ENCODE assay signal across 7 mouse cellular contexts in the genomic region with DNA sequence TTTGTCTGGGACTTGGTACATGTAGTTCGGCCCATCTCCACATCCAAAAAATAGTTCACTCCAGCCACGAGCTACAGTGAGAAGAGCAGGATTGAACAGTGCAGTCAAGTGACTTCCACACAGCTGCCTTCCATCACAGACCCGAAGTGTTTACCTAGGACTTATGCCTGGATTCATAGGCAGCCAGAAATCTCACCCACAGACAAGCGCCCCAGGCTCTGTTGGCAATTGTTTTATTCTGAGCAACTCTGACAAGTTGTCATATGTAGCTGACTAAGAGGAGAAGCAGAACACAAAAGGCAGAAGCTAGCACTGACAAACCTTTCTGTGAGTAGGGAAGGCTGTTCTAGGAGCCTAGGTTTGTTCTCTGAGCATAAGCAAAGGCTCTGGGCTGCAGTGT. TPM values are rescaled to one million over a fixed set of nuclear protein-coding genes. Genes with fewer than 3 reads are reported as not detected.
DNase-seq lines count a peak whose midpoint lies in the region; ATAC-seq lines count a peak whose summit lies in the region.

No protein-coding gene starts in this region.

- DNase-seq in 3134 (ENCODE audit: extremely low read depth, insufficient read length, low spot score) (peak; percentile 54), NIH3T3 (ENCODE audit: low read depth) (peak; percentile 85)
- DNase-seq in left cerebral cortex, adult 18-20 months (ENCODE audit: low spot score in 2 of 2) = no peak
- DNase-seq in layer of hippocampus, postnatal 25 days (ENCODE audit: extremely low spot score in 1 of 2, low spot score in 1 of 2) = no peak
- DNase-seq in gastrocnemius, adult 8-10 months (ENCODE audit: low spot score in 2 of 2) = no peak

- no peaks in the 10 kb centered on the region for H3K9me3 ChIP-seq in heart, embryonic 13.5 days
- no peaks in the 10 kb centered on the region for H3K9me3 ChIP-seq in lung, embryonic 16.5 days (ENCODE audit: control insufficient read depth, low read length)

- H3K9ac ChIP-seq in heart, embryonic 13.5 days = peak overlapping the region; percentile 94
- peak overlapping the region; percentile 11; the same call in 1 of the 2 replicates for H3K9ac ChIP-seq in lung, embryonic 16.5 days (ENCODE audit: low read length)

- H3K4me3 ChIP-seq in heart, embryonic 13.5 days = peak overlapping the region; percentile 80
- H3K4me3 ChIP-seq in lung, embryonic 16.5 days (ENCODE audit: low read length) = peak overlapping the region; percentile 77

- peaks cover 48% of the 10 kb centered on the region for H3K4me1 ChIP-seq in heart, embryonic 13.5 days
- peaks cover 32% of the 10 kb centered on the region for H3K4me1 ChIP-seq in lung, embryonic 16.5 days (replicated peaks; ENCODE audit: control insufficient read depth, insufficient read depth, low read length)

- H3K36me3 ChIP-seq in heart, embryonic 13.5 days = peaks cover 24% of the 10 kb centered on the region
- H3K36me3 ChIP-seq in lung, embryonic 16.5 days (ENCODE audit: control insufficient read depth, insufficient read depth, low read length) = peaks cover 13% of the 10 kb centered on the region

- no peak for ATAC-seq in heart, embryonic 13.5 days (ENCODE audit: extremely low read depth, insufficient number of reproducible peaks, low FRiP score, low TSS enrichment)
- ATAC-seq in lung, embryonic 16.5 days (ENCODE audit: low read depth) = no peak

- peak overlapping the region; percentile 95 for H3K27ac ChIP-seq in heart, embryonic 13.5 days (replicated peaks)
- H3K27ac ChIP-seq in lung, embryonic 16.5 days (ENCODE audit: low read length) = peak overlapping the region; percentile 23; the same call in 1 of the 2 replicates

- WGBS in heart, embryonic 13.5 days = 46% methylated on average over 4 of the region's 4 CpGs
- 30% methylated on average over 4 of the region's 4 CpGs for WGBS in lung, embryonic 16.5 days

- H3K27me3 ChIP-seq in heart, embryonic 13.5 days (replicated peaks) = no peaks in the 10 kb centered on the region
- no peaks in the 10 kb centered on the region for H3K27me3 ChIP-seq in lung, embryonic 16.5 days (ENCODE audit: control insufficient read depth, insufficient read depth, low read depth, low read length)

- H3K4me2 ChIP-seq in heart, embryonic 13.5 days = peak overlapping the region; percentile 82
- peak overlapping the region; percentile 76 for H3K4me2 ChIP-seq in lung, embryonic 16.5 days (ENCODE audit: low read depth, low read length)

RNA-seq across cellular contexts. Expression of gene Cst3, which starts 2.6 kb away (rescaled TPM):
- polyA plus RNA-seq in heart, embryonic 13.5 days (2015; fragmentation: Nextera tagmentation; extraction: Ambion mirVana) = 753 and 907 TPM in 2 replicates
- 551 and 603 TPM in 2 replicates for polyA plus RNA-seq in lung, embryonic 16.5 days (2015; fragmentation: Nextera tagmentation; extraction: Ambion mirVana)
- total RNA-seq in left cerebral cortex, adult 18-20 months (2021) = 1,000 to 10,000 TPM; 2,004 to 2,127 TPM
- 1,000 to 10,000 TPM; 2,237 to 2,613 TPM for total RNA-seq in layer of hippocampus, postnatal 25 days (2021)
- 100 to 1,000 TPM; 477 to 640 (median 523) TPM for total RNA-seq in gastrocnemius, adult 8-10 months (2022)

RNA-seq across cellular contexts. Expression of gene 9230104L09Rik, which starts 8.0 kb away (rescaled TPM):
- polyA plus RNA-seq in heart, embryonic 13.5 days (2015; fragmentation: Nextera tagmentation; extraction: Ambion mirVana) = 0.71 TPM in 1 of 2 replicates, not detected in the other
- polyA plus RNA-seq in lung, embryonic 16.5 days (2015; fragmentation: Nextera tagmentation; extraction: Ambion mirVana) = not detected in 2 replicates
- total RNA-seq in left cerebral cortex, adult 18-20 months (2021) = not detected
- total RNA-seq in layer of hippocampus, postnatal 25 days (2021) = not detected
- 1 to 10 TPM in 3 of 4 experiments, under 1 TPM in 1; 0.47 to 2.8 (median 1.9) TPM for total RNA-seq in gastrocnemius, adult 8-10 months (2022)

RNA-seq across cellular contexts. Expression of gene Cst9, which starts 37.9 kb away (rescaled TPM):
- 3.3 and 3.9 TPM in 2 replicates for polyA plus RNA-seq in heart, embryonic 13.5 days (2015; fragmentation: Nextera tagmentation; extraction: Ambion mirVana)
- polyA plus RNA-seq in lung, embryonic 16.5 days (2015; fragmentation: Nextera tagmentation; extraction: Ambion mirVana) = 0.24 TPM in 1 of 2 replicates, not detected in the other
- total RNA-seq in left cerebral cortex, adult 18-20 months (2021) = not detected
- total RNA-seq in layer of hippocampus, postnatal 25 days (2021) = not detected
- not detected for total RNA-seq in gastrocnemius, adult 8-10 months (2022)

RNA-seq across cellular contexts. Expression of gene Cst13, which starts 53.0 kb away (rescaled TPM):
- not detected in 2 replicates for polyA plus RNA-seq in heart, embryonic 13.5 days (2015; fragmentation: Nextera tagmentation; extraction: Ambion mirVana)
- polyA plus RNA-seq in lung, embryonic 16.5 days (2015; fragmentation: Nextera tagmentation; extraction: Ambion mirVana) = not detected in 2 replicates
- not detected for total RNA-seq in left cerebral cortex, adult 18-20 months (2021)
- not detected for total RNA-seq in layer of hippocampus, postnatal 25 days (2021)
- not detected for total RNA-seq in gastrocnemius, adult 8-10 months (2022)

Comparison
In these comparisons a context has a peak if more than half of its experiments do, and no peak if none do; other contexts are left out.
1. DNase-seq: peak in 3134 (single experiment) and NIH3T3 (single experiment); none in left cerebral cortex, adult 18-20 months (0 of 2), layer of hippocampus, postnatal 25 days (0 of 2) and gastrocnemius, adult 8-10 months (0 of 2).